Mouse (Mus musculus) lung, embryonic 15.5 days (tissue): ENCODE data around the gene 1810049J17Rik. TPM values are rescaled to one million over a fixed set of nuclear protein-coding genes. Genes with fewer than 3 reads are reported as not detected.

Source experiments
- ATAC-seq: fragments of 200-750 bp; cut with Nextera tagmentation; 2 replicates; pipeline ENCODE4 v1.8.0; 2017; ENCODE audit warnings: moderate number of reproducible peaks, borderline replicate concordance; ENCODE audit not compliant: low FRiP score, low TSS enrichment; ENCODE audit errors: extremely low read depth
- H3K27ac ChIP-seq: fragments of 300-500 bp; sonication (generic); 2 replicates; pipeline ENCODE4 v1.5.1; 2015; ENCODE audit warnings: moderate library complexity, mild to moderate bottlenecking, inconsistent platforms
- H3K27me3 ChIP-seq: fragments of 300-500 bp; sonication (generic); 2 replicates; pipeline ENCODE4 v1.6.1; 2015; ENCODE audit warnings: inconsistent platforms
- H3K36me3 ChIP-seq: fragments of 300-500 bp; sonication (generic); 2 replicates; pipeline ENCODE4 v1.6.1; 2015; ENCODE audit warnings: inconsistent platforms
- H3K4me1 ChIP-seq: fragments of 300-500 bp; sonication (generic); 2 replicates; pipeline ENCODE4 v1.6.1; 2015; ENCODE audit warnings: inconsistent platforms
- H3K4me2 ChIP-seq: fragments of 300-500 bp; sonication (generic); 2 replicates; pipeline ENCODE4 v1.6.1; 2015; ENCODE audit warnings: inconsistent platforms, mild to moderate bottlenecking, moderate library complexity
- H3K4me3 ChIP-seq: fragments of 300-500 bp; sonication (generic); 2 replicates; pipeline ENCODE4 v1.5.1; 2015; ENCODE audit warnings: mild to moderate bottlenecking, inconsistent platforms
- H3K9ac ChIP-seq: fragments of 300-500 bp; sonication (generic); 2 replicates; pipeline ENCODE4 v1.6.1; 2015; ENCODE audit warnings: inconsistent platforms
- H3K9me3 ChIP-seq: fragments of 300-500 bp; sonication (generic); 2 replicates; pipeline ENCODE4 v1.6.1; 2016; ENCODE audit warnings: inconsistent platforms
- WGBS: fragments of 180-500 bp; shearing (Covaris S2); methylation state at CpG from one replicate; pipeline ENCODE4 v1.1.7; 2015; 5-methylcytosine and 5-hydroxymethylcytosine counted together
- polyA plus RNA-seq: library from polyadenylated mRNA; unstranded; fragments of >200 nt; fragmentation: Nextera tagmentation; extraction: Ambion mirVana; gene quantifications from 2 replicates; pipeline ENCODE4 v1.2.1, GENCODE M21; 2015

1810049J17Rik gene
- polyA plus RNA-seq, 1 experiment from 2014 or later, result 1.4 TPM

DNA sequence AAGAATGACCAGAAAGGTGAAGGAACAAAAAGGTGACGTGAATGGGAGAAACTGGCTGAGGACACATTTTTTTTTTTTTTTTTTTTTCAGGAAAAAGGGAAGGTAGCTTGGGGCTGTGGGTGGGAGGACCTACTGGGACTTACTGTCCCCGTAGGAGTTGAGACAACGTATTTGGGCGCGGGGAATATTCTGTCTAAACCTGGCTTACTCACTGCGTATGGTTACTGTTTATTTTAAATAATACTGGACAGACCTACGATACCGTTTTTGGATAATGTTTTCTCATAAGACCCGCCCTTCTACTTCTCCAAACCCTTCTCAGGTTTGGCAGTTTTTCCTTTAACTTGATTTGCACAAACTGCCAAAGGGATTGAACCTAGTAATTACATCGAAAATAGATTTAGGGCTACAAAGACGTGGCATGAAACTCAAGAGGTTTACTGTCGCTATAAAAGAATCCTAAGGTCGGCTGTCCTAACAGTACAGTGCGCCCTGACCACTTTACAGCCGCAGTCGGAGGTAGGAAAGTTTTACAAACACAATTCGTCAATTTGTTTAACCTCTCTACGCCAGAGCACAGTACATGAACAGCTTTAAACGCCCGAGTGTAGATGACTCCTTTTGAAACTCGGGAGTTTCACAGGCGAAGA, 1.1 kb downstream of the 1810049J17Rik start:
- peaks cover 18% of the 10 kb centered on the region for H3K4me1 ChIP-seq
- peaks cover 4% of the 10 kb centered on the region; the same call in 1 of the 2 replicates for H3K27me3 ChIP-seq
- H3K4me2 ChIP-seq, result peak overlapping the region; percentile 82
- H3K9me3 ChIP-seq, result no peaks in the 10 kb centered on the region
- H3K4me3 ChIP-seq, result peak overlapping the region; percentile 95
- peak overlapping the region; percentile 93 for H3K27ac ChIP-seq
- WGBS, result 2% methylated on average over 22 of the region's 22 CpGs
- no peak for ATAC-seq
- no peaks in the 10 kb centered on the region for H3K36me3 ChIP-seq
- H3K9ac ChIP-seq, result peak overlapping the region; percentile 68

GRCm38 (mm10) chr15:12319889-12320288, 1.8 kb downstream of the 1810049J17Rik start:
- Histone ChIP-seq H3K27ac (no peak overlapping the region), H3K36me3 (no peaks in the 10 kb centered on the region), H3K4me3 (no peak overlapping the region), H3K27me3 (peaks cover 4% of the 10 kb centered on the region; the same call in 1 of the 2 replicates), H3K4me1 (peaks cover 17% of the 10 kb centered on the region), H3K4me2 (peak overlapping the region; percentile 82; the same call in 1 of the 2 replicates), H3K9ac (no peak overlapping the region), H3K9me3 (no peaks in the 10 kb centered on the region)
- WGBS, result 45% methylated on average over 5 of the region's 5 CpGs
- ATAC-seq, result no peak

GRCm38 (mm10) chr15:12318451-12318850, 3.2 kb downstream of the 1810049J17Rik start:
- no peak overlapping the region for H3K4me2 ChIP-seq
- H3K27ac ChIP-seq, result no peak overlapping the region
- H3K9me3 ChIP-seq, result no peaks in the 10 kb centered on the region
- H3K9ac ChIP-seq, result no peak overlapping the region
- H3K4me3 ChIP-seq, result no peak overlapping the region
- H3K4me1 ChIP-seq, result 0 out of 2 replicates have a peak, but pooled peaks cover 6% of the 10 kb centered on the region
- WGBS, result 78% methylated on average over 8 of the region's 8 CpGs
- peaks cover 4% of the 10 kb centered on the region; the same call in 1 of the 2 replicates for H3K27me3 ChIP-seq
- no peak for ATAC-seq
- no peaks in the 10 kb centered on the region for H3K36me3 ChIP-seq

- Histone ChIP-seq H3K4me2 (no peak overlapping the region), H3K4me3 (no peak overlapping the region), H3K36me3 (no peaks in the 10 kb centered on the region), H3K9me3 (no peaks in the 10 kb centered on the region), H3K9ac (no peak overlapping the region), H3K27ac (no peak overlapping the region), H3K27me3 (peaks cover 4% of the 10 kb centered on the region; the same call in 1 of the 2 replicates), H3K4me1 (no peaks in the 10 kb centered on the region)
- no peak for ATAC-seq
- WGBS, result 65% methylated on average over 5 of the region's 5 CpGs
Observed at GRCm38 (mm10) chr15:12317290-12317689, 4.4 kb downstream of the 1810049J17Rik start.

DNA sequence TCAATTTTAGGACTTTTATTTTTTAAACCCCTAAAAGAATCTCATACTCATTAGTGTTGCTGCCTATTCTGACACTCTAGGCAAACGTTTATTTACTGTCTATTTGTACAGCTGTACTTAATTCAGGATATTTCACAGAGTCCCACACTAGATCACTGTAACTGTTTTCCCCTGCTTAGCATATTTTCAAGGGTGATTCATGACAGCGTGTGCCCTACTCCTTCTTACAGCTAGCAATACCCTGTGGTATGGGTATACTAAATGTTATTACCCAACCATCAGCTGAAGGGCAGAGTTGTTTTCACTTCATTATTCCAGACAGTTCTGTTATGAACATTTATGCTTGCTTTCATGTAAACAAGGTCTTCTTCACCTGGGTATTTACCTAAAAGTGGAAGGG, 5.7 kb downstream of the 1810049J17Rik start:
- ATAC-seq, result no peak
- 50% methylated on average over 2 of the region's 2 CpGs for WGBS

DNA sequence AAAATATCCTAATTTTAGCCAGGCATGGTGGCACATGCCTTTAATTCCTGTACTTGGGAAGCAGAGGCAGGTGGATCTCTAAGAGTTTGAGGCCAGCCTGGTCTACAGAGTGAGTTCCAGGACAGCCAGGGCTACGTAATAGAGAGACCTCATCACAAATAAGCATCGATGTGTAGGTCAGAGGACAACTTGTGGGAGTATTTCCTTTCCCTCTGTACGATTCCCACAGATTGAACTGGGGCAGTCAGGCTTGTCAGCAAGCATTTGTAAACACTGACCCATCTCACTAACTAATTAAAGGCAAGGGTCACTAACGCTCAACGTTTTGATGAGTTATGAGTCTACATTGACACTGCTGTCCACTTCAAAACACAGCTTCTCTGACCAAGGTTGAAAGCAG, 7.1 kb downstream of the 1810049J17Rik start:
- 64% methylated on average over 5 of the region's 5 CpGs for WGBS
- Histone ChIP-seq H3K9me3 (no peaks in the 10 kb centered on the region), H3K27me3 (no peaks in the 10 kb centered on the region), H3K36me3 (no peaks in the 10 kb centered on the region), H3K9ac (no peak overlapping the region), H3K27ac (no peak overlapping the region), H3K4me1 (no peaks in the 10 kb centered on the region), H3K4me2 (no peak overlapping the region), H3K4me3 (no peak overlapping the region)
- no peak for ATAC-seq

More for the DNA sequence above, 5.7 kb downstream of the 1810049J17Rik start:
- no peaks in the 10 kb centered on the region for H3K4me1 ChIP-seq
- no peak overlapping the region for H3K27ac ChIP-seq
- no peaks in the 10 kb centered on the region for H3K9me3 ChIP-seq
- H3K9ac ChIP-seq, result no peak overlapping the region
- H3K27me3 ChIP-seq, result peaks cover 4% of the 10 kb centered on the region; the same call in 1 of the 2 replicates
- no peak overlapping the region for H3K4me2 ChIP-seq
- H3K4me3 ChIP-seq, result no peak overlapping the region
- no peaks in the 10 kb centered on the region for H3K36me3 ChIP-seq

DNA sequence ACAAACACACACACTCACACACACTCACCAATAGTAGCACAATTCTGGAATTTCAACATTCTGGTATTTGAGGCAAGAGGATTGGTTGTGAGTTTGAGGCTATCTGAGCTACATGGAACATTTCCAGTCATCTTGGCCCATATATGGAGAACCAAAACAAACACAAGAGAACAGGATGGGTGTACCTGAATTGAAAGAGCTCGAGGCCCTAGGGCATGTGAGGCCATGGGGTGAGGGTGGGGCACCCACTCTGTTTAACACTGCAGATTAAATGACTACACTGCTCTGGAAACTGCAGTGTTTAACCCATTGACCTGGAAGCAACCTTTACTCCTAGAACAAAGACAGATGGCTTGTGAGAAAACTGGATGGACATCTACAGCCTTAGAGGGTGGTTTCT, 8.4 kb downstream of the 1810049J17Rik start:
- Histone ChIP-seq H3K9ac (no peak overlapping the region), H3K9me3 (no peaks in the 10 kb centered on the region), H3K27ac (no peak overlapping the region), H3K4me2 (no peak overlapping the region), H3K4me3 (no peak overlapping the region), H3K36me3 (no peaks in the 10 kb centered on the region), H3K27me3 (no peaks in the 10 kb centered on the region), H3K4me1 (no peaks in the 10 kb centered on the region)
- ATAC-seq, result no peak
- WGBS, result 4% methylated on average over 1 of the region's 1 CpGs

DNA sequence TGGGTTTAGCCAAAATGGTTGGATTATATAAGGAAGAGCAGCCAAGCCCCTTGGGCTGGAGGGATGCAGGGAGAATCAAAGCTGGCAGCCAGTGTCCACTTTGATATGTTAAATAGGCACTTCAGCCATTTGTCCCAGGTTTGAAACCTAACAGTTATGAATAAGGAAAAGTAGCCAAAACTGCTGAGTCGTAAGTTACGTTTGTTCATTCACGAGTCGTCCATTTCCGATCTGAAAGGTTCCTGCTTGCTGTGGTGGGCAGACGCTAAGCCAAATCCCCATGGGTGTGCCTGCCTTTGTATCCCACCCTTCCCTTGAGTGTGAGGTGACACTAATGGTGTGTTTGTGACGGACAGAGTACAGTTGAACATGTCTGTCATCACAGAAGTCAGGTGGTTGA, 10.2 kb downstream of the 1810049J17Rik start:
- Histone ChIP-seq H3K36me3 (no peaks in the 10 kb centered on the region), H3K4me3 (no peak overlapping the region), H3K4me2 (no peak overlapping the region), H3K9me3 (no peaks in the 10 kb centered on the region), H3K27ac (no peak overlapping the region), H3K9ac (no peak overlapping the region), H3K27me3 (no peaks in the 10 kb centered on the region), H3K4me1 (no peaks in the 10 kb centered on the region)
- ATAC-seq, result no peak
- WGBS, result 75% methylated on average over 7 of the region's 7 CpGs

DNA sequence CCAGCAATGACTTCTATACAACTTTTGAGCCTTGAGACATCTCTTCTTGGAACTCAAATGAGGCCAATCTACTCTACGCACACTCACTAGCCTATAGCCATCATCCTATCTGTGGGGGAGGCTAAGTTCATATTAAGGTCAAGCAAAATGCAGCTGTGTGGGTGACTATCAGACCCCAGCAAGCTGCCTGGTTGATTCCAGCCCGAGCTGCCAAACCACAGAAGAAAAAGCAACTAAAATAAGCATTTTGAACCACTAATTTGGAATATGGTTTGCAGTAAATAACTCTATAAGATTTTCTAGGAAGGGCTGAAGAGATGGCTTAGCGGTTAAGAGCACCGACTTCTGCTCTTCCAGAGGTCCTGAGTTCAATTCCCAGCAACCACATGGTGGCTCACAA, 11.0 kb downstream of the 1810049J17Rik start:
- H3K27me3 ChIP-seq, result no peaks in the 10 kb centered on the region
- no peak overlapping the region for H3K4me3 ChIP-seq
- no peak overlapping the region for H3K27ac ChIP-seq
- no peak overlapping the region for H3K9ac ChIP-seq
- no peaks in the 10 kb centered on the region for H3K4me1 ChIP-seq
- no peaks in the 10 kb centered on the region for H3K9me3 ChIP-seq
- WGBS, result 70% methylated on average over 4 of the region's 4 CpGs
- no peaks in the 10 kb centered on the region for H3K36me3 ChIP-seq
- no peak for ATAC-seq
- H3K4me2 ChIP-seq, result no peak overlapping the region

DNA sequence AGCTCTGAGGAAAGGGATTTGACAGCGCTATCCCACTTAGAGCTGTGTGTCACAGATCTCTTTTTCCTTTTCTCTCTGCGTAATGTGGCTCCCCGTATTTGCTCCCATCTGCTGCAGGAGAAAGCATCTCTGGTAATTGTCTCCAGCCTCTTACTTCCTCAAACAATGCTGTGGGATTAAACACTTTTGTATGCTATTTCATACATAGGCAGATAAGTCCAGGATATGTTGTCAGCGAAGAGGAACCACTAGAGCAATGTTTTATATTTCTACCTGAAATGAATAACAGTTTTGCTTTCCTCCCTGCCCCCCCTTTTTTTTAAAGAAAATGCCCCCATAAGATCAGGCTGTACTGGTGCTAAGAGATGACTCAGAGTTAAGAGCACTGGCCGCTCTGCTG, 13.2 kb downstream of the 1810049J17Rik start:
- no peak for ATAC-seq
- no peak overlapping the region for H3K4me2 ChIP-seq
- no peaks in the 10 kb centered on the region for H3K4me1 ChIP-seq
- no peaks in the 10 kb centered on the region for H3K36me3 ChIP-seq
- H3K9me3 ChIP-seq, result no peaks in the 10 kb centered on the region
- H3K27me3 ChIP-seq, result no peaks in the 10 kb centered on the region
- no peak overlapping the region for H3K4me3 ChIP-seq
- 90% methylated on average over 5 of the region's 5 CpGs for WGBS
- no peak overlapping the region for H3K9ac ChIP-seq
- H3K27ac ChIP-seq, result no peak overlapping the region

- Histone ChIP-seq H3K27me3 (no peaks in the 10 kb centered on the region), H3K27ac (no peak overlapping the region), H3K9ac (no peak overlapping the region), H3K4me1 (no peaks in the 10 kb centered on the region), H3K9me3 (no peaks in the 10 kb centered on the region), H3K4me3 (no peak overlapping the region), H3K36me3 (no peaks in the 10 kb centered on the region), H3K4me2 (no peak overlapping the region)
- ATAC-seq, result no peak
- WGBS, result 59% methylated on average over 4 of the region's 4 CpGs
Observed at GRCm38 (mm10) chr15:12307114-12307513, 14.6 kb downstream of the 1810049J17Rik start.

GRCm38 (mm10) chr15:12306188-12307071, 15.3 kb downstream of the 1810049J17Rik start:
- no peak overlapping the region for H3K4me2 ChIP-seq
- WGBS, result 25% methylated on average over 8 of the region's 8 CpGs
- no peak overlapping the region for H3K4me3 ChIP-seq
- no peaks in the 10 kb centered on the region for H3K36me3 ChIP-seq
- no peaks in the 10 kb centered on the region for H3K4me1 ChIP-seq
- H3K27me3 ChIP-seq, result no peaks in the 10 kb centered on the region
- ATAC-seq, result no peak
- H3K9ac ChIP-seq, result no peak overlapping the region
- H3K27ac ChIP-seq, result no peak overlapping the region
- H3K9me3 ChIP-seq, result no peaks in the 10 kb centered on the region
